Mouse (Mus musculus): Measurements from ENCODE around the gene Fdxr. TPM values are rescaled to one million over a fixed set of nuclear protein-coding genes. Genes with fewer than 3 reads are reported as not detected.
A peak's percentile ranks its signal among the peaks of the same experiment; 100 is the strongest.

The Fdxr gene
- total and polyA plus RNA-seq, 2 experiments, result 13.7 to 28.3 TPM

DNA sequence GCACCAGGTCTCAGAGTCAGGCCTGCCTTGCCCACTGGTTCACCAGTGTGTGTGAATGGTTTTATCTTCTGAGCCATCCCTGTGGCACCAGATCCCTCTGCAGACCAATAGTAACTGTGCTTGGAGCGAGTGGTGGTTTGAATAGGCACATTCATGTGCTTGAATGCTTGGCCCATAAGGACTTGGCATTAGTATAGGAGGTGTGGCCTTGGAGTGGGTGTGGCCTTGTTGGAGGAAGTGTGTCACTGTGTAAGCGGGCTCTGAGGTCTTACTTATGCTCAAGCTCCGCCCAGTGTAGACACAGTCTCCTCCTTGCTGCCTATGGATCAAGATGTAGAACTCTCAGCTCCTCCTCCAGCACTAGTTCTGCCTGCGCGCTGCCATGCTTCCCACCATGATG, 10.5 kb upstream of the Fdxr start:
- H3K27ac ChIP-seq (replicated peaks; ENCODE audit: insufficient read depth, low read depth, low read length), result no peak overlapping the region
- no peaks in the 10 kb centered on the region for H3K27me3 ChIP-seq (ENCODE audit: control insufficient read depth, insufficient read depth, low read length)

GRCm38 (mm10) chr11:115286201-115286993, 9.5 kb upstream of the Fdxr start:
- Histone ChIP-seq H3K4me3 (ENCODE audit: insufficient read depth, low read depth, low read length) (no peak overlapping the region), H3K36me3 (ENCODE audit: control insufficient read depth, insufficient read depth, low read length) (peaks cover 20% of the 10 kb centered on the region; the same call in 1 of the 2 replicates), H3K4me1 (ENCODE audit: control insufficient read depth, insufficient read depth, low read length) (peaks cover 10% of the 10 kb centered on the region), H3K9ac (ENCODE audit: low read depth, low read length) (no peak overlapping the region), H3K27ac (replicated peaks; ENCODE audit: insufficient read depth, low read depth, low read length) (no peak overlapping the region), H3K79me2 (ENCODE audit: control insufficient read depth, insufficient read depth, low read length) (peaks cover 11% of the 10 kb centered on the region; the same call in 1 of the 2 replicates), H3K27me3 (ENCODE audit: control insufficient read depth, insufficient read depth, low read length) (no peaks in the 10 kb centered on the region)
- 84% methylated on average over 19 of the region's 19 CpGs for WGBS
- TF ChIP-seq POLR2A (IDR thresholded peaks at IDR 0.05; ENCODE audit: extremely low read depth, insufficient read depth, low read length) (no peak), CTCF (IDR thresholded peaks at IDR 0.05; ENCODE audit: low read depth, low read length) (no peak)
- DNase-seq (ENCODE audit: extremely low read depth, low read depth, low spot score), result no peak

More for the DNA sequence above, 10.5 kb upstream of the Fdxr start:
- peaks cover 16% of the 10 kb centered on the region; the same call in 1 of the 2 replicates for H3K79me2 ChIP-seq (ENCODE audit: control insufficient read depth, insufficient read depth, low read length)
- TF ChIP-seq CTCF (IDR thresholded peaks at IDR 0.05; ENCODE audit: low read depth, low read length) (no peak), POLR2A (IDR thresholded peaks at IDR 0.05; ENCODE audit: extremely low read depth, insufficient read depth, low read length) (no peak)
- peaks cover 20% of the 10 kb centered on the region; the same call in 1 of the 2 replicates for H3K36me3 ChIP-seq (ENCODE audit: control insufficient read depth, insufficient read depth, low read length)
- H3K4me3 ChIP-seq (ENCODE audit: insufficient read depth, low read depth, low read length), result no peak overlapping the region
- 79% methylated on average over 5 of the region's 5 CpGs for WGBS
- H3K4me1 ChIP-seq (ENCODE audit: control insufficient read depth, insufficient read depth, low read length), result peaks cover 19% of the 10 kb centered on the region
- no peak overlapping the region for H3K9ac ChIP-seq (ENCODE audit: low read depth, low read length)
- peak; percentile 58 for DNase-seq (ENCODE audit: extremely low read depth, low read depth, low spot score)

GRCm38 (mm10) chr11:115285282-115285681, 8.4 kb upstream of the Fdxr start:
- no peak overlapping the region for H3K27ac ChIP-seq (replicated peaks; ENCODE audit: insufficient read depth, low read depth, low read length)
- 68% methylated on average over 4 of the region's 4 CpGs for WGBS
- no peak overlapping the region for H3K4me3 ChIP-seq (ENCODE audit: insufficient read depth, low read depth, low read length)
- peak overlapping the region; percentile 19; the same call in 1 of the 2 replicates for H3K9ac ChIP-seq (ENCODE audit: low read depth, low read length)
- H3K36me3 ChIP-seq (ENCODE audit: control insufficient read depth, insufficient read depth, low read length), result peaks cover 17% of the 10 kb centered on the region; the same call in 1 of the 2 replicates
- H3K4me1 ChIP-seq (ENCODE audit: control insufficient read depth, insufficient read depth, low read length), result peaks cover 2% of the 10 kb centered on the region; the same call in 1 of the 2 replicates
- TF ChIP-seq POLR2A (IDR thresholded peaks at IDR 0.05; ENCODE audit: extremely low read depth, insufficient read depth, low read length), result no peak
- no peak for TF ChIP-seq CTCF (IDR thresholded peaks at IDR 0.05; ENCODE audit: low read depth, low read length)
- no peak for DNase-seq (ENCODE audit: extremely low read depth, low read depth, low spot score)
- H3K79me2 ChIP-seq (ENCODE audit: control insufficient read depth, insufficient read depth, low read length), result peaks cover 6% of the 10 kb centered on the region; the same call in 1 of the 2 replicates
- no peaks in the 10 kb centered on the region for H3K27me3 ChIP-seq (ENCODE audit: control insufficient read depth, insufficient read depth, low read length)

- DNase-seq (ENCODE audit: extremely low read depth, low read depth, low spot score), result no peak
- WGBS, result 89% methylated on average over 12 of the region's 12 CpGs
Observed at GRCm38 (mm10) chr11:115283891-115284620, 7.2 kb upstream of the Fdxr start.

GRCm38 (mm10) chr11:115283486-115283765, 6.6 kb upstream of the Fdxr start:
- 88% methylated on average over 9 of the region's 9 CpGs for WGBS
- Histone ChIP-seq H3K27me3 (ENCODE audit: control insufficient read depth, insufficient read depth, low read length) (no peaks in the 10 kb centered on the region), H3K79me2 (ENCODE audit: control insufficient read depth, insufficient read depth, low read length) (no peaks in the 10 kb centered on the region), H3K4me3 (ENCODE audit: insufficient read depth, low read depth, low read length) (no peak overlapping the region), H3K27ac (replicated peaks; ENCODE audit: insufficient read depth, low read depth, low read length) (no peak overlapping the region), H3K36me3 (ENCODE audit: control insufficient read depth, insufficient read depth, low read length) (peaks cover 17% of the 10 kb centered on the region; the same call in 1 of the 2 replicates), H3K9ac (ENCODE audit: low read depth, low read length) (no peak overlapping the region), H3K4me1 (ENCODE audit: control insufficient read depth, insufficient read depth, low read length) (no peaks in the 10 kb centered on the region)
- DNase-seq (ENCODE audit: extremely low read depth, low read depth, low spot score), result no peak
- no peak for TF ChIP-seq POLR2A (IDR thresholded peaks at IDR 0.05; ENCODE audit: extremely low read depth, insufficient read depth, low read length)
- no peak for TF ChIP-seq CTCF (IDR thresholded peaks at IDR 0.05; ENCODE audit: low read depth, low read length)

More at GRCm38 (mm10) chr11:115283891-115284620, 7.2 kb upstream of the Fdxr start:
- TF ChIP-seq CTCF (IDR thresholded peaks at IDR 0.05; ENCODE audit: low read depth, low read length), result no peak
- no peak for TF ChIP-seq POLR2A (IDR thresholded peaks at IDR 0.05; ENCODE audit: extremely low read depth, insufficient read depth, low read length)
- Histone ChIP-seq H3K4me3 (ENCODE audit: insufficient read depth, low read depth, low read length) (no peak overlapping the region), H3K27ac (replicated peaks; ENCODE audit: insufficient read depth, low read depth, low read length) (no peak overlapping the region), H3K36me3 (ENCODE audit: control insufficient read depth, insufficient read depth, low read length) (peaks cover 17% of the 10 kb centered on the region; the same call in 1 of the 2 replicates), H3K79me2 (ENCODE audit: control insufficient read depth, insufficient read depth, low read length) (no peaks in the 10 kb centered on the region), H3K9ac (ENCODE audit: low read depth, low read length) (no peak overlapping the region), H3K27me3 (ENCODE audit: control insufficient read depth, insufficient read depth, low read length) (no peaks in the 10 kb centered on the region), H3K4me1 (ENCODE audit: control insufficient read depth, insufficient read depth, low read length) (no peaks in the 10 kb centered on the region)

Measured in liver, adult 2 months (tissue).